Comparison of ENCODE assay signal across 18 mouse cellular contexts in genomic region chr13:67759966-67760365, GRCm38 (mm10).
"Had no signal": no experiment of that assay in that cellular context is flagged by ENCODE, and none has a peak within 500 bp of the region (broad histone marks: within the 10 kb centered on the region; RNA-seq: fewer than 3 reads in every experiment).

No protein-coding gene starts in this region.

- H3K36me3 ChIP-seq: midbrain, embryonic 13.5 days; neural tube, embryonic 13.5 days; neural tube, embryonic 15.5 days had no signal

- H3K4me1 ChIP-seq: midbrain, embryonic 13.5 days; neural tube, embryonic 13.5 days had no signal

- H3K27ac ChIP-seq: midbrain, embryonic 13.5 days; neural tube, embryonic 13.5 days; neural tube, embryonic 15.5 days had no signal

- ATAC-seq: midbrain, embryonic 13.5 days; midbrain, embryonic 16.5 days had no signal

- H3K9me3 ChIP-seq: midbrain, embryonic 13.5 days; neural tube, embryonic 13.5 days; neural tube, embryonic 15.5 days had no signal

- H3K27me3 ChIP-seq: midbrain, embryonic 13.5 days; neural tube, embryonic 13.5 days; neural tube, embryonic 15.5 days had no signal

- DNase-seq: lung, adult 18-20 months; lung, embryonic 14.5 days; lung, postnatal 10 days; lung, postnatal 4 days; retina, postnatal 1 day; right cerebral cortex, adult 18-20 months; right cerebral cortex, postnatal 25 days; right cerebral cortex, postnatal 4 days; spleen, adult 18-20 months; thymus, adult 18-20 months; thymus, postnatal 14 days; thymus, postnatal 36 days had no signal

- H3K9ac ChIP-seq: lung, embryonic 14.5 days; midbrain, embryonic 13.5 days; neural tube, embryonic 13.5 days; neural tube, embryonic 15.5 days had no signal

- H3K4me3 ChIP-seq: midbrain, embryonic 13.5 days; myocyte; neural tube, embryonic 13.5 days; neural tube, embryonic 15.5 days had no signal

- H3K4me2 ChIP-seq: lung, embryonic 14.5 days; midbrain, embryonic 11.5 days; midbrain, embryonic 13.5 days; neural tube, embryonic 13.5 days; neural tube, embryonic 15.5 days had no signal
